26 mouse cellular contexts compared by ENCODE assay signal in the genomic region with DNA sequence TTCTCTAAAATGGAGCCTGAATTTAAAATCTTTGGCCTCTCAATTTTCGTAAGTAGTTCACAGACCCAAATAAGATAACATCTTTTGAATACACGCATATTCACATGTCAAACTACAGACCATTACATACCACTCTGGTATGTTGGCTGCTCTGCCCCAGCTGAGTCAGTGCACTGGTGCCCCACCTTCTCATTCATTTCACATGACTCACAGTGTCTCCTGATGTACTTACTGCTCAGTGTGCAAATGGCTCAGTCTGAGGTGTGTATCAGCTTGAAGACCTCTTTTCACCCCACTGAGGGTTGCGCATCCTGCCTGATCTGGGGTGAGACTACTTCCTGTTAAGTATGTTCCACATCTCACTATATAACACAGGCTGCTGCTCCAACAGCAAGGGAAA. TPM values are rescaled to one million over a fixed set of nuclear protein-coding genes. Genes with fewer than 3 reads are reported as not detected.
DNase-seq lines count a peak whose midpoint lies in the region; ATAC-seq and TF ChIP-seq lines count a peak whose summit lies in the region.
"Had no signal": no experiment of that assay in that cellular context is flagged by ENCODE, and none has a peak within 500 bp of the region (broad histone marks: within the 10 kb centered on the region; RNA-seq: fewer than 3 reads in every experiment).

No protein-coding gene starts in this region.

- no peak overlapping the region for H3K4me3 ChIP-seq in midbrain, embryonic 16.5 days (ENCODE audit: low read depth, low read length)
- no peak overlapping the region for H3K4me3 ChIP-seq in midbrain, postnatal 0 days (ENCODE audit: low read depth, low read length)
- H3K4me3 ChIP-seq: forebrain, embryonic 12.5 days; limb, embryonic 13.5 days; liver, embryonic 13.5 days; lung, embryonic 15.5 days; megakaryocyte, embryonic 14.5 days had no signal

- H3K4me1 ChIP-seq in midbrain, embryonic 16.5 days (ENCODE audit: control insufficient read depth, insufficient read depth, low read length), result no peaks in the 10 kb centered on the region
- no peaks in the 10 kb centered on the region for H3K4me1 ChIP-seq in midbrain, postnatal 0 days (ENCODE audit: insufficient read depth, low read length)
- H3K4me1 ChIP-seq: forebrain, embryonic 12.5 days; limb, embryonic 13.5 days; liver, embryonic 13.5 days; lung, embryonic 15.5 days; megakaryocyte, embryonic 14.5 days had no signal

- H3K36me3 ChIP-seq in midbrain, embryonic 16.5 days (ENCODE audit: control insufficient read depth, insufficient read depth, low read length), result no peaks in the 10 kb centered on the region
- no peaks in the 10 kb centered on the region for H3K36me3 ChIP-seq in midbrain, postnatal 0 days (ENCODE audit: insufficient read depth, low read length)
- H3K36me3 ChIP-seq: forebrain, embryonic 12.5 days; limb, embryonic 13.5 days; liver, embryonic 13.5 days; lung, embryonic 15.5 days had no signal

- no peak for ATAC-seq in midbrain, embryonic 16.5 days
- no peak for ATAC-seq in midbrain, postnatal 0 days (ENCODE audit: low FRiP score)

- H3K27ac ChIP-seq in midbrain, embryonic 16.5 days (ENCODE audit: low read length), result no peak overlapping the region
- no peak overlapping the region for H3K27ac ChIP-seq in midbrain, postnatal 0 days (ENCODE audit: low read depth, low read length)
- H3K27ac ChIP-seq: forebrain, embryonic 12.5 days; limb, embryonic 13.5 days; liver, embryonic 13.5 days; lung, embryonic 15.5 days had no signal

- no peaks in the 10 kb centered on the region for H3K27me3 ChIP-seq in midbrain, embryonic 16.5 days (ENCODE audit: control insufficient read depth, insufficient read depth, low read depth, low read length)
- H3K27me3 ChIP-seq in midbrain, postnatal 0 days (ENCODE audit: insufficient read depth, low read length), result no peaks in the 10 kb centered on the region
- H3K27me3 ChIP-seq: forebrain, embryonic 12.5 days; limb, embryonic 13.5 days; lung, embryonic 15.5 days had no signal

- no peak overlapping the region for H3K9ac ChIP-seq in midbrain, embryonic 16.5 days (ENCODE audit: low read depth, low read length)
- H3K9ac ChIP-seq in midbrain, postnatal 0 days (replicated peaks; ENCODE audit: low read length, poor library complexity, severe bottlenecking), result no peak overlapping the region
- H3K9ac ChIP-seq: forebrain, embryonic 12.5 days; limb, embryonic 13.5 days; liver, embryonic 13.5 days; lung, embryonic 15.5 days had no signal

- DNase-seq in lung, postnatal 36 days, result peak; percentile 21
- no peak for DNase-seq in lung, postnatal 4 days
- DNase-seq in 3T3-L1 (ENCODE audit: low read depth, low spot score), result peak; percentile 97
- peak; percentile 89 for DNase-seq in NIH3T3 (ENCODE audit: low read depth)
- DNase-seq in skeletal muscle tissue, adult 2 months (ENCODE audit: low read depth, low spot score), result peak; percentile 13
- no peak for DNase-seq in midbrain, postnatal 0 days (ENCODE audit: low spot score)
- DNase-seq: cerebellum, adult 8-10 months; gastrocnemius, postnatal 36 days; kidney, adult 2 months; kidney, postnatal 10 days; liver, embryonic 13.5 days; midbrain, embryonic 14.5 days; right cerebral cortex, postnatal 25 days had no signal

- H3K9me3 ChIP-seq in midbrain, embryonic 16.5 days (replicated peaks; ENCODE audit: control insufficient read depth, low read length, poor library complexity, severe bottlenecking), result no peaks in the 10 kb centered on the region
- no peaks in the 10 kb centered on the region for H3K9me3 ChIP-seq in midbrain, postnatal 0 days (ENCODE audit: low read length)
- H3K9me3 ChIP-seq: forebrain, embryonic 12.5 days; limb, embryonic 13.5 days; liver, embryonic 13.5 days; lung, embryonic 15.5 days; megakaryocyte, embryonic 14.5 days had no signal

- no peak for TF ChIP-seq CTCF in midbrain, postnatal 0 days (IDR thresholded peaks at IDR 0.05)

- H3K4me2 ChIP-seq in midbrain, embryonic 16.5 days (ENCODE audit: low read length), result no peak overlapping the region
- H3K4me2 ChIP-seq in midbrain, postnatal 0 days (ENCODE audit: low read depth, low read length, poor library complexity, severe bottlenecking), result no peak overlapping the region
- H3K4me2 ChIP-seq: forebrain, embryonic 12.5 days; limb, embryonic 13.5 days; liver, embryonic 13.5 days; lung, embryonic 15.5 days had no signal

- 93% methylated on average over 3 of the region's 3 CpGs for WGBS in midbrain, embryonic 16.5 days
- 92% methylated on average over 3 of the region's 3 CpGs for WGBS in midbrain, postnatal 0 days

RNA-seq across cellular contexts. Expression of a gene that starts 7.8 kb away (rescaled TPM):
- polyA plus RNA-seq in midbrain, embryonic 16.5 days (2015; fragmentation: Nextera tagmentation; extraction: Ambion mirVana), result not detected in 2 replicates
- not detected in 2 replicates for total RNA-seq in midbrain, postnatal 0 days (2014; rRNA removed)
- polyA plus RNA-seq in midbrain, postnatal 0 days (2015; fragmentation: Nextera tagmentation; extraction: Ambion mirVana), result not detected in 2 replicates
- total RNA-seq: adrenal gland, postnatal 4 days; gastrocnemius, postnatal 36 days; heart, adult 8-10 months; layer of hippocampus, adult 18-20 months; layer of hippocampus, postnatal 25 days; left cerebral cortex, postnatal 14 days; neutrophil, adult 5-6 weeks had no signal
- polyA plus RNA-seq: forebrain, embryonic 12.5 days; heart, embryonic 16.5 days; hindbrain, embryonic 11.5 days; kidney, adult 2 months; limb, embryonic 13.5 days; liver, embryonic 13.5 days; lung, embryonic 15.5 days; midbrain, embryonic 14.5 days had no signal

RNA-seq across cellular contexts. Expression of a gene that starts 24.8 kb away (rescaled TPM):
- polyA plus RNA-seq in midbrain, embryonic 16.5 days (2015; fragmentation: Nextera tagmentation; extraction: Ambion mirVana), result not detected in 2 replicates
- total RNA-seq in midbrain, postnatal 0 days (2014; rRNA removed), result not detected in 2 replicates
- polyA plus RNA-seq in midbrain, postnatal 0 days (2015; fragmentation: Nextera tagmentation; extraction: Ambion mirVana), result not detected in 2 replicates
- total RNA-seq: adrenal gland, postnatal 4 days; gastrocnemius, postnatal 36 days; heart, adult 8-10 months; layer of hippocampus, adult 18-20 months; layer of hippocampus, postnatal 25 days; left cerebral cortex, postnatal 14 days; neutrophil, adult 5-6 weeks had no signal
- polyA plus RNA-seq: forebrain, embryonic 12.5 days; heart, embryonic 16.5 days; hindbrain, embryonic 11.5 days; kidney, adult 2 months; limb, embryonic 13.5 days; liver, embryonic 13.5 days; lung, embryonic 15.5 days; midbrain, embryonic 14.5 days had no signal

RNA-seq across cellular contexts. Expression of a gene that starts 59.5 kb away (rescaled TPM):
- 0.09 and 0.34 TPM in 2 replicates for polyA plus RNA-seq in midbrain, embryonic 16.5 days (2015; fragmentation: Nextera tagmentation; extraction: Ambion mirVana)
- 0.27 TPM in 1 of 2 replicates, not detected in the other for total RNA-seq in midbrain, postnatal 0 days (2014; rRNA removed)
- polyA plus RNA-seq in midbrain, postnatal 0 days (2015; fragmentation: Nextera tagmentation; extraction: Ambion mirVana), result 0.07 and 0.11 TPM in 2 replicates
- polyA plus RNA-seq: forebrain, embryonic 12.5 days; midbrain, embryonic 14.5 days had no signal

Comparison
In these comparisons a context has a peak if more than half of its experiments do, and no peak if none do; other contexts are left out.
1. DNase-seq: peak in lung, postnatal 36 days (single experiment), 3T3-L1 (single experiment), NIH3T3 (single experiment) and skeletal muscle tissue, adult 2 months (single experiment); none in lung, postnatal 4 days (0 of 2) and midbrain, postnatal 0 days (single experiment).